Mouse (Mus musculus): ENCODE measurements around the gene Gif.

GRCm38 (mm10) chr19:11808452-11808851 is 61.1 kb downstream of the Gif start:
- TF ChIP-seq TAL1 (IDR thresholded peaks at IDR 0.05; ENCODE audit: low read length) (no peak), GATA1 (IDR thresholded peaks at IDR 0.05; ENCODE audit: low read length) (no peak)
